Mouse (Mus musculus) cortical plate, adult 2 months (tissue): Measurements from ENCODE around the gene Arl6ip1. TPM values are rescaled to one million over a fixed set of nuclear protein-coding genes. Genes with fewer than 3 reads are reported as not detected.

ENCODE experiments used
- H3K27ac ChIP-seq: fragments of 200-500 bp; 2 replicates; pipeline ENCODE4 v1.5.1; 2012; ENCODE audit warnings: low read length, control low read depth, inconsistent platforms; ENCODE audit not compliant: insufficient read depth
- H3K4me1 ChIP-seq: fragments of 200-500 bp; 2 replicates; pipeline ENCODE4 v1.6.1; 2011; ENCODE audit warnings: low read length; ENCODE audit not compliant: control insufficient read depth, insufficient read depth
- H3K4me3 ChIP-seq: fragments of 200-500 bp; 2 replicates; pipeline ENCODE4 v1.5.1; 2011; ENCODE audit warnings: mild to moderate bottlenecking, low read length, control low read depth; ENCODE audit not compliant: insufficient read depth
- CTCF ChIP-seq: fragments of 200-500 bp; IDR thresholded peaks from 2 replicates; pipeline ENCODE4 v1.5.1; 2011; ENCODE audit warnings: mild to moderate bottlenecking, control low read depth, low read length; ENCODE audit not compliant: insufficient read depth; ENCODE audit errors: extremely low read depth
- POLR2A ChIP-seq: fragments of 200-500 bp; IDR thresholded peaks from 2 replicates; pipeline ENCODE4 v1.6.1; 2011; ENCODE audit warnings: mild to moderate bottlenecking, low read length, control low read depth; ENCODE audit not compliant: insufficient read depth; ENCODE audit errors: extremely low read depth
- polyA plus RNA-seq: library from polyadenylated mRNA; depleted of rRNA; stranded (reverse); fragments of >200 nt; gene quantifications from 2 replicates; pipeline ENCODE4 v1.2.3, GENCODE M21; 2012

Gene Arl6ip1
- polyA plus RNA-seq, 1 experiment, result 278 TPM

DNA sequence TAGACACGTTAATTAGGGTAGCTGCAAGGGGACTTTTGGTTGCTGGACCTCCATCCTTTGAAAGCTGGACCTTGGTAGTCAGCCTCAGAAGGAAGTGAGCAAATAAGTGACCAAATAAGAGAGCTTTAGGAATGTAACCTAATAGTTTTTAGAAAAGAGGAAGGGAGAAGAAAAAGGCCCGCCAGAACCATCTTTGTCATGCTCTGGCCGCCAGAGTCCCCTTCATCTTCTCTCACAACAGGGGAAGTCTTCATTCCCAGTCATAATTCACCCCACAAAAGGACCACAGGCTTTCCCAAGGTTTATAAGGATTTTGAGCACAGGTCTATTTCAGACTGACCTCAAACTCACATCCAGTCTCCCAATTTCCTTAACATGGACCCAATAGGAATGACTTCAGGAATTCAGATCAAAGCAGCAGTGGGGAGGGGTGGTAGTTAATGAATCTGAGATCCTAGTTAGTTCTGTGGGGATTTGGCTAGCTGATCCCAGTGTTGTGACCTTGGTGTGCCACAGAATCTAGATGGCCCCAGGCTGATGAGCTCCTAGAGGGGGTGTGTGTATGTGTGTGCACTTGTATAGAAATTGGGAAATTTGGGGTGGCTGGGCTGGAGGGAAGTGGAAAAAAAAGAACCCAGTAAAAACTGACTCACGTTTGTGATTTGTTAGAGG, 11.8 kb downstream of the Arl6ip1 start:
- H3K4me1 ChIP-seq, result peaks cover 4% of the 10 kb centered on the region; the same call in 1 of the 2 replicates
- H3K4me3 ChIP-seq, result no peak overlapping the region
- no peak overlapping the region for H3K27ac ChIP-seq
- TF ChIP-seq POLR2A (no peak), CTCF (no peak)

DNA sequence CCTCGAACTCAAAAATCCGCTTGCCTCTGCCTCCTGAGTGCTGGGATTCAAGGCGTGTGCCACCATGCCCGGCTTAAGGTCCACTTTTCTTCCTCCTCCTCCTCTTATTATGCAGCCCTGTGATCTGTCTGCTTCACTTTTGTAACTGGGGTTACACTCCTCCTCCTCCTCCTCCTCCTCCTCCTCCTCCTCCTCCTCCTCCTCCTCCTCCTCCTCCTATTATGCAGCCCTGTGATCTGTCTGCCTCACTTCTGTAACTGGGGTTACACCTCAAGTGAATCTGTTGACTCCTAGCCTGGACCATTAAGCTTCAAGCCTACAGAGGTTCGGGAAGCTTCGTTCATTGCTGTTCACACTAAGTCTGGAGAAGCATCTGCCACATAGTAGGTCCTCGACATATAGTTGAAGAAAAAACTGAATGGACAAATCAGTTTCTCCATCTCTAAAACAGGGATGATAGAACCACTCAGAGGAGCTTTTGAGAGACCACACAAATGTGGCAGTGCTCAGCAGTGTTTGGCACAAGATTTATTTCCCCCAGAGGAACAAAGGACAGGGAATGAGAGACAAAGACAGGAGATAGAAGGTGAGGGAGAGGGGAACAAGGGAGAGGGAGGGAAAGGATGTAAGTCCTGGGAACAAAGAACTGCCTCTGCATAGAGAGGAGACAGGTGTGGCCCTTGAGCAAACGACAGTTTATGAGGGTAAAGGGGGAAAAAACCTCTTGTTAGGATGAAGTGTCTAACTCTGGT, 12.5 kb downstream of the Arl6ip1 start:
- TF ChIP-seq POLR2A, result no peak
- no peak for TF ChIP-seq CTCF
- Histone ChIP-seq H3K4me1 (peaks cover 6% of the 10 kb centered on the region; the same call in 1 of the 2 replicates), H3K4me3 (no peak overlapping the region; the same call in 1 of the 2 replicates), H3K27ac (no peak overlapping the region)

DNA sequence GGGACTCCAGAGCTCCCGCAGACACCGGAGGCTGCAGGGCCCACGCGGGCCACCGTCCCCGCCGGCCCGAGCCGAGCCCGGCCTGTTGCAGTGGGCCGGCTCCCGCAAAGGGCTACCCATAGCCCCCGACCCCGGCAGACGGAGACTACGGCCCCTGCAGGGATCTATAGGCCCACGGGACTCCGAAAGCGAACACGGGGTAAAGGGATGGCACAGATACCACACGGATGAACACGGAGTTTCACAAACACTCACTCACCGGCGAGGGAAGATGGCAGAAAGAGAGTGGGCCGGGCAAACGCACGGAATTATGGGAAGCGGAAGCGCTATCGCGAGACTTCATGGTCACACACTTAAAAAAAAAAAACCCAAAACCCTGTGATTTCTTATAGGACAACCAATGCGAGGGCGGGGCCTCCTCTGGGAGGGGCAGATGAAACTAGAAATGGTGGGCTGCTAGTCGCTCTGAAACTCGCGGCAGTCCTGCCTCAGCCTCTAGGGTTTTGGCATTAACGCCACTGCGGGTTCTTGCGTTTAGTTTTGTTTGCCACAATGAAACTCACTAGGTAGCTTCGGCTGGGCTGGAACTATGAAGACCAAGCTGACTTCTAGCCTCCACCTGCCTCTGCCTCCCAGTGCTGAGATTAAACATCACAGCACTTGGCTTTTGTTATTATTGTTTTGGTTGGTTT, 13.4 kb downstream of the Arl6ip1 start, which contains the start of gene Rps15a:
Gene Rps15a, minus strand, starts transcription at position 312 of the 692 bp plus-strand sequence.
- H3K4me3 ChIP-seq, result peak within 1 kb of the TSS; percentile 73
- TF ChIP-seq POLR2A (peak; percentile 96), CTCF (no peak)
- peaks cover 8% of the 10 kb centered on the region; the same call in 1 of the 2 replicates for H3K4me1 ChIP-seq
- H3K27ac ChIP-seq, result peak within 1 kb of the TSS; percentile 31; the same call in 1 of the 2 replicates

DNA sequence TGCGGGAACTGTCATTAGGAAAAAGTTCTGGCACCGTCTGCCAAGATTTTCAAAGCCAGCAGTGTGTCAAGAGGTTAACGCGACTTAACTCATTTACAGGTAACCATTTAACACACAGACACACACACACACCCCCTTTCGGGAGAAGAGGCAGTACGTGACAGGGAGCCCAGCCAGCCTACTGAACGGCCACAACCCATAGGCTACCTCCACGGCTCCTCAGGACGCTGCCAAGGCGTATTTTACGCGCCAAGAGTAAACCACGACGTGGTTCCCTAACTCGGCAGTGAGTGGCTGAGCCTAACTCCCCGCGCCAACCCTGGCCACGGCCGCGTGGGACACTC, 14.0 kb downstream of the Arl6ip1 start:
- Histone ChIP-seq H3K4me1 (peaks cover 8% of the 10 kb centered on the region; the same call in 1 of the 2 replicates), H3K4me3 (peak overlapping the region; percentile 73), H3K27ac (no peak overlapping the region)
- no peak for TF ChIP-seq POLR2A
- no peak for TF ChIP-seq CTCF

DNA sequence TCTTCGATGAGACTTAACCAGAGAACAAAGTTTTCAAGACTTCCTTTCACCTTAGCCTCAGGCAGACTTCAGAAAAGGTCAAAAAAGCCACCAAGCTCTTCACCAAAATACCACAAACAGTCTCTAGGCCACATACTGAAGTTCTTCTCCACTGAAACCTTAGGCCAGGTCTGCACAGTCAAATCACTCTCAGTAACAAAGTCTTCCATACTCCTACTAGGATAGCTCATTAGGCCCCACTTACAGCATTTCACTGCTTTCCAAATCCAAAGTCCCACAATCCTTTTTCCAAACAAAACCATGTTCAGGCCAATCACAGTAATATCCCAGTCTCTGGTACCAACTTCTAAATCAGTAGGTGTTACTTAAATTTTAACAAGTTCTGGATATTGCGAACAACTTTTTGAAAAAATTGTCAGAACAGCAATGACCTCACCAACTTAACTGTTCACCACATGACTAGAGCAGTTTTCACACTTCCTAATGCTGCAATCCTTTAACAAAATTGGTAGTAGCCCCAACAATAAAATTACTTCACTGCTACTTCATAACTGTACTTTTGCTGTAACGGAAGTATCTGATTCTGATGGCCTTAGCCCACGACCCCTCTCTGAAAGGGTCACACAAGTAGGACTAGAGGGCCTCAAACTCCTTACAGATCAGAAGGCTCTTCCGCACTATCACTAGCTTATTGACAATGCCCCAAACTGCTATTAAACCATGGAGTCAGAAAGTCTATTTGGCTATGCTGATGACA, 15.7 kb downstream of the Arl6ip1 start:
- no peak overlapping the region for H3K4me3 ChIP-seq
- TF ChIP-seq POLR2A (no peak), CTCF (no peak)
- H3K4me1 ChIP-seq, result peaks cover 8% of the 10 kb centered on the region; the same call in 1 of the 2 replicates
- no peak overlapping the region for H3K27ac ChIP-seq

DNA sequence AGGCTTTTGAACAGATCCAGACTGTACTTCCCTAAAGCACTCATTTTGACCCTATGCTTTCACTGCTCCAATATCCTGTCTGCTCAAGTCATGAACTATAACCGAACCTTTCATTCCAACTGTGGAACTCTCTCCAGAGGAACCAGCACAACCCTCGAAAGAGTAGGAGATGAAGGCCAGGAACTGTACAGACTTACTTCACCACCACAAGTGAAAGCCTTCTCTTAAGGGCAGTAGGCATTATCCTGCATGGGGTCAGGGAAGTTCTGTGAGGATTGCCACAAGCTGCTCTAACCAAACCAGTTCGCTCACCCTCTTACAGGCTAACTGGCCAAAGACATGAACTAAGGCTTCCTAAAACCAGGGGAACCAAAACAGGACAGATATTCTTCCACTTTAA, 18.3 kb downstream of the Arl6ip1 start:
- Histone ChIP-seq H3K27ac (no peak overlapping the region), H3K4me3 (no peak overlapping the region), H3K4me1 (peaks cover 8% of the 10 kb centered on the region; the same call in 1 of the 2 replicates)
- no peak for TF ChIP-seq CTCF
- no peak for TF ChIP-seq POLR2A

DNA sequence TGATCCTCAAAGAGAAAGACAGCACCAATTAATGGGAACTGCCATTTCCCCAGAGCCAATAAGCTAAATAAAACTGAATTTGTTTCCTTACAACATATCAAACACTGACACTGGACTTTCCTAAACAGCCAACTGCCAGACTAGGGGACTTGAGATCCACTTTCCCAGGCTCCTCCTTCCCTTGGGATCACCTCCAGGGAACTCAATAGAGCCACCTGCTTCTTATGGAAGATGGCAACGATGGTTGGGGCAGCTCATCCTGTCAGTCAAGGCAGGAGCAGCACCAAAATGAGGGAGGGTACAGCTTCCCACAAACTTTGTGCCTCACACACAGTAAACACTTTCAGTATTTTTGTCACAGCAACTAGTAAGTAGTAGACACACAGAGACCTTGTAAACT, 21.8 kb downstream of the Arl6ip1 start:
- H3K4me1 ChIP-seq, result peaks cover 7% of the 10 kb centered on the region; the same call in 1 of the 2 replicates
- TF ChIP-seq POLR2A (no peak), CTCF (no peak)
- H3K4me3 ChIP-seq, result no peak overlapping the region
- H3K27ac ChIP-seq, result no peak overlapping the region

DNA sequence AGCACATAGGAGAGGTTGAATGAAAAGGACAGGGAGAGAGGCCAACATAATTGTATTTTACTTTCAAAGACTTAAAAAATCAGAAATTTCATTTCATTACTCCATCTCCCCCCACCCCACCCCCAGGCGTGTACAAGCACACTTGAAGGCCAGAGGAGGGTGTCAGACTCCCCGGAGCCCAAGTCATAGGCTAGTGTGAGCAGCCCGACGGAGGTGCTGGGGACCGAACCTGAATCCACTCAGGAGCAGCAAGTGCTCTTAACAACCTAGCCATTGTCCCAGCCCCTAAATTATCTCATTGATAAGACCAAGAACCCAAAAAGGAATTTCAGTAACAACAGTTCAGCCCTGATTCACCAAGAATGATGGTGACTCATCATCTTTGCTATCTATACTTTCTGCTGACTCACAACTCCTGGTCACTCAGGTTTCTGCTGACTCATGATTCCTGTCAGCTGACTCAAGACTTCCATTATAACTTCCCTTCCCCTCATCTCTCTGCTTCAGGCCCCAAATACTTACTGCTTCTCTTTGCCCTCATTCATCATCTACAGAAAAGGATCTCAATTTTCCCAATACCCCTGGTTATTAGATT, 24.9 kb downstream of the Arl6ip1 start:
- Histone ChIP-seq H3K4me3 (no peak overlapping the region), H3K4me1 (peaks cover 3% of the 10 kb centered on the region; the same call in 1 of the 2 replicates), H3K27ac (no peak overlapping the region)
- no peak for TF ChIP-seq CTCF
- no peak for TF ChIP-seq POLR2A
